Mouse (Mus musculus) ES-Bruce4 (cell line): ENCODE measurements around the gene Fam24a.

Source experiments
- EP300 ChIP-seq: IDR thresholded peaks from 2 replicates; pipeline ENCODE4 v1.6.1; 2011; ENCODE audit warnings: low read depth, low read length; ENCODE audit not compliant: insufficient read depth
- POLR2A ChIP-seq: IDR thresholded peaks from one replicate; pipeline ENCODE4 v1.8.1; 2011; ENCODE audit warnings: low read length; ENCODE audit not compliant: insufficient read depth

DNA sequence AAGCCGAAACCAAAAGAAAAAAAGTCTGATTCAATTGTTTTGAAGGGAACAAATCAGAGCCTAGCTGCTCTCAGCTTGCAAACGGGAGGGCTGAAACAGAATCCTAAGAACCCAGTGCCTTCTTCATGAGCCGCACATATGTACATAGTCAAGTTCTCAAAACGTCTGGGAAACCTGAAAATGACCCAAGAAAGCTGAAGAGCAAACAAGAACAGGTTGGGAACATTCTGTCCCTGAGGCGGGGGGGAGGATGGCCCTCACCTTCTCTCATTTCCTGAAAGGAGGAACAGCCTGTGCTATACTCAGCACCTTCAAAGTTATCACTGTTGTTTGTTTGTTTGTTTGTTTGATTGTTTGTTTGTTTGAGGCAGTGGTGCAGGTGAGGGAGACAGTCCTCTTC lies 26.9 kb upstream of the Fam24a start:
- TF ChIP-seq EP300 = no peak
- no peak for TF ChIP-seq POLR2A
